Comparison of ENCODE assay signal across 10 mouse cellular contexts in the genomic region with DNA sequence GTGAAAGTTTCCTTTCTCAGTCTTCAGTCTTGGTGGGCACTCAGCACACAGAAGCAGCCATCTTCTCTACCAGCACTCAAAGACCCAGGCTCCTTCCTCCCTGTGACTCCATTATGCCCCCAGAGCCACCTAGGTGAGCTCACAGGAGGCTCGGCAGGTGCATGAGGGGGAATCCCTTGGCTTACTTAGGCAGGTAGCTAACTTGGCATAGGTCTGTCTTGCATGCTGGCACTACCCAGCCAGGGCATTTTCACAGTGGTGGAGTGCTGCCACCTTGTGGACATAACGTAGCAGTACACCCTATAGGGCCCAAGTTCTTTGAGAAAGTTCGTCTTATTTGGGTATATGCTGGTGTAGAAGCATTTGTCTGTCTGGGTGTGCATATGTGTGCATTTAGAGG. TPM values are rescaled to one million over a fixed set of nuclear protein-coding genes. Genes with fewer than 3 reads are reported as not detected.
DNase-seq lines count a peak whose midpoint lies in the region; ATAC-seq and TF ChIP-seq lines count a peak whose summit lies in the region.
"Had no signal": no experiment of that assay in that cellular context is flagged by ENCODE, and none has a peak within 500 bp of the region (broad histone marks: within the 10 kb centered on the region; RNA-seq: fewer than 3 reads in every experiment).

No protein-coding gene starts in this region.

- DNase-seq in 3T3-L1 (ENCODE audit: low read depth, low spot score) (peak; percentile 82), adipocyte (ENCODE audit: low spot score) (peak; percentile 78)
- peak; percentile 36 to 74 for DNase-seq in cerebellum, postnatal 4 days (ENCODE audit: low spot score in 2 of 2)
- peak; percentile 28 to 31 for DNase-seq in gastrocnemius, adult 8-10 months (ENCODE audit: low spot score in 2 of 2)
- peak; percentile 78 for DNase-seq in kidney, adult 9 months
- DNase-seq in limb, embryonic 14.5 days (ENCODE audit: low spot score) = peak; percentile 47
- peak; percentile 72 for DNase-seq in neural tube, embryonic 10.5 days (ENCODE audit: extremely low spot score, low spot score)
- DNase-seq in testis, postnatal 14 days (ENCODE audit: low spot score) = peak; percentile 33

- TF ChIP-seq POLR2A in limb, embryonic 14.5 days (IDR thresholded peaks at IDR 0.05; ENCODE audit: borderline replicate concordance, extremely low read depth, insufficient read depth, insufficient read length) = no peak

- H3K36me3 ChIP-seq in limb, embryonic 14.5 days (ENCODE audit: control insufficient read depth, insufficient read depth, low read length) = no peaks in the 10 kb centered on the region
- H3K36me3 ChIP-seq: embryonic facial prominence, embryonic 15.5 days; stomach, embryonic 15.5 days had no signal

- no peak overlapping the region for H3K4me3 ChIP-seq in limb, embryonic 14.5 days (replicated peaks; ENCODE audit: low read length)
- H3K4me3 ChIP-seq: embryonic facial prominence, embryonic 15.5 days; stomach, embryonic 15.5 days had no signal

- H3K27me3 ChIP-seq in limb, embryonic 14.5 days (ENCODE audit: control insufficient read depth, insufficient read depth, low read length) = 0 out of 2 replicates have a peak, but pooled peaks cover 4% of the 10 kb centered on the region
- H3K27me3 ChIP-seq: embryonic facial prominence, embryonic 15.5 days; stomach, embryonic 15.5 days had no signal

- no peak overlapping the region for H3K9ac ChIP-seq in limb, embryonic 14.5 days (ENCODE audit: low read depth, low read length, severe bottlenecking)
- H3K9ac ChIP-seq: embryonic facial prominence, embryonic 15.5 days; stomach, embryonic 15.5 days had no signal

- H3K4me1 ChIP-seq in limb, embryonic 14.5 days (ENCODE audit: control insufficient read depth, insufficient read depth, low read length) = no peaks in the 10 kb centered on the region
- H3K4me1 ChIP-seq: stomach, embryonic 15.5 days had no signal

- no peak overlapping the region for H3K27ac ChIP-seq in limb, embryonic 14.5 days (replicated peaks; ENCODE audit: low read depth, low read length)
- H3K27ac ChIP-seq: embryonic facial prominence, embryonic 15.5 days; stomach, embryonic 15.5 days had no signal

- WGBS in limb, embryonic 14.5 days = 16% methylated on average over 3 of the region's 3 CpGs

- no peak overlapping the region for H3K4me2 ChIP-seq in limb, embryonic 14.5 days (replicated peaks; ENCODE audit: low read depth, low read length, severe bottlenecking)
- H3K4me2 ChIP-seq: embryonic facial prominence, embryonic 15.5 days; stomach, embryonic 15.5 days had no signal

- H3K9me3 ChIP-seq in limb, embryonic 14.5 days (ENCODE audit: control insufficient read depth, low read length) = no peaks in the 10 kb centered on the region
- H3K9me3 ChIP-seq: embryonic facial prominence, embryonic 15.5 days; stomach, embryonic 15.5 days had no signal

- ATAC-seq in limb, embryonic 14.5 days (ENCODE audit: low FRiP score, low read depth) = no peak

RNA-seq across cellular contexts. Expression of a gene that starts 38.8 kb away (rescaled TPM):
- total RNA-seq in gastrocnemius, adult 8-10 months (2022) = 10 to 100 TPM; 57.8 to 71.7 (median 63.4) TPM
- polyA plus RNA-seq in limb, embryonic 14.5 days (2012; rRNA removed) = 16.9 and 17.9 TPM in 2 replicates
- polyA plus RNA-seq in limb, embryonic 14.5 days (2014; fragmentation: Nextera tagmentation; extraction: Ambion mirVana) = 21.1 and 24.4 TPM in 2 replicates

RNA-seq across cellular contexts. Expression of a gene that starts 52.1 kb away (rescaled TPM):
- under 1 TPM in 3 of 4 experiments, not detected in 1; 0.10 to 0.19 (median 0.16) TPM for total RNA-seq in gastrocnemius, adult 8-10 months (2022)
- 0.57 and 0.64 TPM in 2 replicates for polyA plus RNA-seq in limb, embryonic 14.5 days (2012; rRNA removed)
- 0.37 and 0.51 TPM in 2 replicates for polyA plus RNA-seq in limb, embryonic 14.5 days (2014; fragmentation: Nextera tagmentation; extraction: Ambion mirVana)

Comparison
In these comparisons a context has a peak if more than half of its experiments do, and no peak if none do; other contexts are left out.
1. DNase-seq: peak in every context shown above with its lines; median percentile 82 in 3T3-L1; 78 in adipocyte; 78 in kidney, adult 9 months; 72 in neural tube, embryonic 10.5 days; 55 in cerebellum, postnatal 4 days; 47 in limb, embryonic 14.5 days; 33 in testis, postnatal 14 days; 30 in gastrocnemius, adult 8-10 months.